Mouse (Mus musculus) layer of hippocampus, adult 18-20 months (tissue): ENCODE data around the gene Hinfp. TPM values are rescaled to one million over a fixed set of nuclear protein-coding genes. Genes with fewer than 3 reads are reported as not detected.
A peak's percentile ranks its signal among the peaks of the same experiment; 100 is the strongest.
"Not testable (repeated sequence)": the region's sequence is repeated elsewhere in the genome, so short reads cannot be mapped to it uniquely, and the experiment has no call there.

Source experiments
- DNase-seq, 2 experiments: peaks; one replicate each; pipeline ENCODE4 v3.0.0; 2022; ENCODE audit warnings: low spot score in 2 of 2
- total RNA-seq, 2 experiments: library from RNA; stranded (reverse); gene quantifications; 2 replicates each; pipeline ENCODE4 v1.2.3; 2021

Hinfp gene
- total RNA-seq, 2 experiments from 2014 or later = 30.0 to 30.6 TPM

GRCm38 (mm10) chr9:44332918-44333638 lies 27.6 kb upstream of the Hinfp start:
- no peak for DNase-seq

GRCm38 (mm10) chr9:44330736-44331135 lies 25.3 kb upstream of the Hinfp start:
- no peak for DNase-seq

GRCm38 (mm10) chr9:44327926-44328325 lies 22.5 kb upstream of the Hinfp start:
- DNase-seq = no peak

DNA sequence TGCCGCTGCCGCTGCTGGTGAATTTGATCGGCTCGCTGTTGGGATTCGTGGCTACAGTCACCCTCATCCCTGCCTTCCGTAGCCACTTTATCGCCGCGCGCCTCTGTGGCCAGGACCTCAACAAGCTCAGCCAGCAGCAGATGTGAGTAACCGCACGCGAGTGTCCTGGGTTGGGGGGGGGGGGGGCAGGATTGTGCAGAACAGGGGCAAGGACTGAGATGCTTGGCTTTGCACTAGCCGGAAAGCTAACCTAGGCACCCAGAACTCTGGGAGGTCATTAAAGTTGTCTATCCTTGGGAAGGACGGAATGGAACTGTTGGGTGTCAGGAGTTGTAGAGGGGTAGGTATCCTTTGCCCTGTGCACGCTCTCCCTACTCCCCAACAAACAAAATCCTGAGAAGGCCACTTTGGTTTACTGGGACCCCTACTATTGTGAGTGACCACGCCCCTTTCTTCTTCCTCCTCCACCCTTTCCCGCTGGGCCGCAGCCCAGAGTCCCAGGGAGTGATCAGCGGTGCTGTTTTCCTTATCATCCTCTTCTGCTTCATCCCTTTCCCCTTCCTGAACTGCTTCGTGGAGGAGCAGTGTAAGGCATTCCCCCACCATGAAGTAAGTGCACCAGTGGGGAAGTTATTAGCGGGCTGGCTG lies 21.7 kb upstream of the Hinfp start:
- no peak for DNase-seq

DNA sequence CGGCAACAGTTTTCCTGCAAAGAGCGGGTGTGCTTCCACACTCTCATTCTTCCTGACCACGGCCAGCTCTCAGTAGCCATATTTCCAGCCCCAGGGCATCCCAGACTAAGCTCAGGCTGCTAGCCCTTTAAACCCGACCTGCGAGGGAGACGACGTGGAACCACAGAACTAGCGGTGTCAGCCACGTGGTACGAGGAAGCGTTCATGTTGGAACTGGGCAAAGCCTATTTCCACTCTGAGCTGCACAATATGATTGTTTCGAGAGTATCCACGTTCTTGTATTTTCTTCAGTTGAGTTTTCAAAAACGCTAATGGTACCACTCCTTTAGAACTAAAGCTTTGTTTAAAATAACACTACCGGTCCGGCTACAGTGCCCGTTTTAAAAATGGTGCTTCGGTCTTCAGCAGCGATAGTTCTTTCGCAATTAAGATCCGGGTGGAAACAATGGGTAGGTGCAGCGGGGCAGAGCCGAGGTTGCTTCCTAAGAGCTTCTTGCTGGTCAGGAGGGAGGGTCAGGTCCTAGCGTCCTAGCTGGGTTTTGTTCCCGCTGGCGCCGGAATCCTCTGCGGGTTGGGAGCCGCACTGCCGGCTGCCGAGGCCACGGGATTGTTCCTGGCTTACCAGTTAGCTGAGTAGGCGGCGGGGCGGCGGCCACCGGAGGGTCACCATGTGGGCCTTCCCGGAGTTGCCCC lies 21.0 kb upstream of the Hinfp start:
- peak; percentile 82 to 92 for DNase-seq

DNA sequence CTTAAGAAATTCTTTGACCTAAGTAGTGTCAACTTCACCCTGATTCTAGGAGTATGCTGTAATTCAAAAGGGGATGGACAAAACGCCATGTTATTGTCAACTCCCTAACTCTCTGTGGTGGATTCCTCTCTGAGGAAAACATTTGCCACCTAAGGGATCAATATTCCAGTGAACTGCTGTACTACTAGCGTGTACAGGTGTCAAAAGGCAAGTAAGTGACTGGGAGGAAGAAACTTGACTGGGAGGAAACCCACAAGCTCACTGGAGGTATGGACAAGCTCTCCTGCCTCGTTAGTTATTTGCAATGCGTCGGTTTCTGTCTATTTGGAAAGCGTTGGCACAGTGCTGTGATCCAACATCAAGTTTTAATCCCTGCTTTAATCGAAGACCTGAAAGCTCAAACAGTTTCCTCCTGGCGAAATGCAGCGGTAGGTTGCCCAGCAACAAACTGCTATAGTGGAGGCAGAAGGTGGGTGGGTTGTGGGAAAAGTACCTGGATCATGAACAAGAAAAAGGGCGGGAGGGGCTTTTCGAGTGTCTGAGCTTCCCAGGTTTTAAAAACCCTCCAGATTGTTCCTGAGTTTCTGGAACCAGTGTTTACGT lies 20.4 kb upstream of the Hinfp start, which contains the start of gene Dpagt1:
Dpagt1 (plus strand) TSS at position 252 of the 603 bp plus-strand sequence.
- DNase-seq = no peak

DNA sequence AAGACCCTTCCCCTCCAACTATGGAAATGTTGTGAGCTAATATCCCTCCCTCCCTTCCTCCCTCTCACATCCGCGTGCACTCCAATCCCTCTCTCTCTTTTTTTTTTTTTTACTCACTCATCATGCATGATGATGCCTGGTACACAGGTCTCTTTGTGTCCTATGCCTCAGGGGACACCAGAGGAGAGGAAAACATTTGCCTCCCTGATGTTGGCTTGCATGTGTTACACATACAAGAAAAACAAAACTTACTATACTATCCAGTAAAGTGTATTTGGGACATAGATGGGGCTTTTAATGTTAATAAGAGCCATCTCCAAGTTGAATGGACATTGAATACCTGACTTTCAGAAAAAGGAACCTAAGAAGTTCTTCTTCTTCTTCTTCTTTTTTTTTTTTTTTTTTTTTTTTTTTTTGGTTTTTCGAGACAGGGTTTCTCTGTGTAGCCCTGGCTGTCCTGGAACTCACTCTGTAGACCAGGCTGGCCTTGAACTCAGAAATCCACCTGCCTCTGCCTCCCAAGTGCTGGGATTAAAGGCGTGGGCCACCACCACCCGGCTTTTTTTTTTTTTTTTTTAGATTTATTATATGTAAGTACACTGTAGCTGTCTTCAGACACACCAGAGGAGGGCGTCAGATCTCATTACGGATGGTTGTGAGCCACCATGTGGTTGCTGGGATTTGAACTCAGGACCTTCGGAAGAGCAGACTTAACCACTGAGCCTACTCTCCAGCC lies 19.7 kb upstream of the Hinfp start:
- not testable (repeated sequence) for DNase-seq

- no peak for DNase-seq
These were observed 18.7 kb upstream of the Hinfp start for GRCm38 (mm10) chr9:44324147-44324546.

DNA sequence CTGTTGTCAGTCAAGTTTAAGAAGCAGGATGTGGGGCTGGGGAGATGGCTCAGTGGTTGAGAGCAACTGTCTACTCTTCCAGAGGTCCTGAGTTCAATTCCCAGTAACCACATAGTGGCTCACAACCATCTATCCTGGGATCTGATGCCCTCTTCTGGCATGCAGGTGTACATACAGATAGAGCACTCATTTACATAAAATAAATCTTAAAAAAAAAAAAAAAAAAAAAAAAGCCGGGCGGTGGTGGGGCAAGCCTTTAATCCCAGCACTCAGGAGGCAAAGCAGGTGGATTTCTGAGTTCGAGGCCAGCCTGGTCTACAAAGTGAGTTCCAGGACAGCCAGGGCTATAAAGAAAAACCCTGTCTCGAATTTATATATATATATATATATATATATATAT lies 18.2 kb upstream of the Hinfp start:
- DNase-seq = not testable (repeated sequence)

DNA sequence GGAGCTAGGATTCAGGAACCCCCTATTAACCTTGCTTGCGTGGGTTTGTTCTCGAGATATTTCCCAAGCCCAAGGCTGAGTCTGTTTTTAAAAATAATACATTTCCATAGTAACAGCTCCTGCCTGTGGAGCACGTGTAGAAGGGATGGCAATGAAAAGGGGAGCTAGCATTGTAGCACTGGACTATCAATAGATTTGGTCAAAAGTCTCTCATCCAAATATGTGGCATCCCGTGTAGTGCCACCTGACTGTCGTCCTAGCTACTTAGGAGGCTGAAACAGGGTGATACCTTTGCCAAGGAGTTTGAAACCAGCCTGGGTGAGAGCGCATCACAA lies 15.3 kb upstream of the Hinfp start:
- DNase-seq = peak in 1 of 2 experiments; percentile 68

- peak; percentile 86 to 96 for DNase-seq
These were observed 14.7 kb upstream of the Hinfp start, which contains the start of gene C2cd2l for GRCm38 (mm10) chr9:44319887-44320798. Gene C2cd2l, minus strand, starts transcription at chr9:44320285.

DNA sequence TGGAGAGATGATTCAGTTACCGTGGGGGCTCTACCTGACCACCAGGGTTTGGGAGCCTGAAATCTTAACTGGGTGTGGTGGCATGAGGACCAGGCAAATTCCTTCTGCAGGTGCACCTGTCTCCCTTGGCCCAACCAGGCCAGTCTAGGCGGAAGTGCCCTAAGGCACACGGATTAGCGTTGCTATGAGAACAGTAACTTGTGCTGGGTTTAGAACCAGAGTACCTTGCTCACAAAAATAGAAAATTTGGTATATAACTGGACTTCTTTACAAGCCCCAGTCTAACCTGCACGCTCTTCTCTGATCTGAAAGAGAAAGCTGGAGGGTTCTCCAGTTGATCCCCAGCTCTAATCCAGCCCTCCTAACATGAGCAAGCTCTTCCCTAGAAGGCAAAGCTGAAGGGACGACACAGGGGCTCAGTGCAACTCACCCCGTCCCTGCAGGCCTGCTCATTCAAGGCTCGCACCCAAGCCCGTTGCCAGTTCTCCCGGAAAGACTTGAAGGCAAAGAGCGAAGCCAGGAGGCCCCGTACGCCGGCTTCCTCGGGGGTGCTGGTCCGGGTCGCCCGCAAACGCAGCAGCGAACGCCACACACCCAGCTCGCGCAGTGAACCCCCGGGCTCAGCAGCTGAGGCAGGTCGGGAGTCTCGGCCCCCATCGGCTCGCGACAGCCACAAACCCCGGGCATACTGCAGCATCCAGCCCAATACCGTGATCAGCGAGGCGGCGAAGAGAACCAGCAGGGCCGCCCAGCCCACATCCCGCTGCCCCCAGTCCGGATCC lies 13.8 kb upstream of the Hinfp start:
- DNase-seq = no peak

- DNase-seq = no peak
These were observed 13.3 kb upstream of the Hinfp start for GRCm38 (mm10) chr9:44318826-44319095.

DNA sequence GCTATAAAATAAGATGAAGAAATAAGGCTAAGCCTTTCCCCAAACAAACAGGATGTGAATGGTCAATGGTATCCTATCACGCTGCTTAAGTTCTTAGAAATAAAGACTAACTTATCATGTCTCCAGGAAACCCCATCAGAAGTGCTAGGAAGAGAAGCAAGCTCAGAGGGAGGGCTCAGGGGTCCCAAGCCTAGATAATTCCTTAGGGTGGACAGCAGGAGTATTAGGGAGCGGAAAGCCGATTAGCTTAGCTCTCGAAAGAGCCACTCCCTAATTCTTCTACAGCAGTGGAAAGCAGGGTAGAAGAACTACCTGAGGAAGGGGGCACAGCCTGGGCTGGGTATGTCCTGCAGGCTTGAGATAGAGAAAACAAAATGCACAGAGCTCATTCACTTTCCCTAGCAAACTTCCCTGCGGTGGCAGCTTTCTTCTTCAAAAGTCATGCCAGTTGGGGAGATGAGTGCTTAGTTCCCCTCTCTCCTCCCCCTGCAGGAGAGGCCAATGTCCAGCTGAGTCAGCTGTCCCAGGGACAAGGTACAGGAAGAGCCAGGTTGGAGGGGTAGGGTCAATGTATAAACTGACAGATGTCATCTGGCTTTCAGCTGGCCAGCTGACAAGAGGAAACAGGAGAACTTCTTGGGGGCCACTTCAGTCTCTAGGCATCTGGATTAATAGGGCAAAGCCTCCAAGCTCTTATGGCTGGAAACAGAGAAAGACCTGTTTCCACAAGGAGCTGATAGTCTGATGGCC lies 12.8 kb upstream of the Hinfp start:
- DNase-seq = no peak

- no peak for DNase-seq
These were observed 12.0 kb upstream of the Hinfp start for GRCm38 (mm10) chr9:44317452-44317851.

GRCm38 (mm10) chr9:44314910-44315309 lies 9.4 kb upstream of the Hinfp start:
- DNase-seq = no peak

DNA sequence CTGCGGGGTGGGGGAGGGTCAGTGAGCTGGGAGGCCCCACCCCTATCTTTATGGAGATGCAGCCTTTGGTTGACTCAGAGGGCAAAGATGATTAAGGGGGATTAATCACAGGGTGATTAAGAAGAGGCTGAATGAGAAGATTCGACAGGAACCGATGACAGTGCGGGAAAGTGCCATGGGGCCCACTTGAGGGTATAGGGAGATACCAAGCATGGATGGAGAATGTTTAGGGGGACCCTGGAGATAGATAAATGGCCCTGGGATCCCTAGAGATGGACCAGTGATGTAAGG lies 8.7 kb upstream of the Hinfp start:
- no peak for DNase-seq

DNA sequence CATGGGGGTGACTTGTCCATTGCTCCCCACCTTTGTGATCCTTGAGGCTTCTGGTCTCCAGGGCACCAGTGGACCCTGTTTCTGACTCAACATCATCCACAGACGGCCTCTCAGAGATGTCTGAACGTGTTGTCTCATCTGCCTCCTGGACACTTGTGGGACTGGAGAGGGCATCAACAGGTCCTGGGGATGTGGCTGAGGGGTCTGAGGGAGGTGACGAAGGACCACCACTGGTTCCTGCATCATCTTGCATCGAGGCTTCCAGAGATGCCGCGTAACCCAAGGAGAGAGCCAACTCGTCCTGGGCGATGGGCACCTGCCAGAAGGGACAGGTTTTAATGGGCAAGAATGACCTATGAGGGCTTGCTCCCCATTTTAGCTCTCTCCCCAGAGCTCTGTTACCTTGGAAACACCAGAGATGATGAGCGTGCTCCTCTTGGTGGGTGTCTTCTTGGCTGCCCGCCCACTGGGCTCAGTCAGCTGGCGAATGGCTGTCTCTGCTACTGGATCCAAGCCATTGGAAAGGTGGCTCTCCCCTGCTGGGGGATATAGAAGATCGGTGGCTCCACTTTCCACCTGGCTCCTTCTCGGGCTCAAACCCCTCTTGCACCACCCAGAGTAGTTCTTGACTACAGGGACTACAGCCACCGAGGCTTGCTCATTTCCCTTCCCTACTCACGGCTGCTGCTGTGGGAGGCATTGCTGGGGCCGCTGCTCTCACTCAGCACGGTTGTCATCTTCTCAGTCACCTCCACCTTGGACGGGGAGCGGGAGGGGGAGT lies 8.2 kb upstream of the Hinfp start:
- peak; percentile 81 to 92 for DNase-seq
